In the genomic region with DNA sequence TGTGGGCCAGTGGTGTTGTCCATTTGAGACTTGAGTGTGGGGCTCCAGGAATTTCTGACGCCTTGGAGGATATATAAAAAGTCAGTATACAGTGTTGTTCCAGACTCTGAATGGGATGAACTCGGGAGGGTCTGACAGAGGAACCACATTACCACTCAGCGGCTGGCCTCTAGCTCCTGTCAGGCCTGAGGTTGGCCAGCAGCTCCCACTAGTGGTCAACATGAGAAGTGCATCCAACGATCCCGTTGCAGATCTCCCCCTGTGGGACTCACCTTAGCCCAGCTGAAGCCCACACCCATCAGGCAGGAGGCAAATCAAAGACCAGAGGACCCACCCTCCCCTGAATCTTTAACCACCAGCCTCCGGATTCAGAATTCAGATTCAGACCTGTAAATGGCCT, we compare ENCODE assay signal across 8 mouse cellular contexts. TPM values are rescaled to one million over a fixed set of nuclear protein-coding genes. Genes with fewer than 3 reads are reported as not detected.
A peak's percentile ranks its signal among the peaks of the same experiment; 100 is the strongest.
DNase-seq lines count a peak whose midpoint lies in the region; ATAC-seq and TF ChIP-seq lines count a peak whose summit lies in the region.

No protein-coding gene starts in this region.

- H3K36me3 ChIP-seq in C2C12 (ENCODE audit: control insufficient read depth, insufficient read depth), result no peaks in the 10 kb centered on the region
- no peaks in the 10 kb centered on the region for H3K36me3 ChIP-seq in embryonic facial prominence, embryonic 10.5 days (replicated peaks)
- H3K36me3 ChIP-seq in heart, embryonic 10.5 days, result no peaks in the 10 kb centered on the region
- no peaks in the 10 kb centered on the region for H3K36me3 ChIP-seq in kidney, embryonic 15.5 days
- H3K36me3 ChIP-seq in liver, embryonic 11.5 days (ENCODE audit: control insufficient read depth, insufficient read depth, low read length), result no peaks in the 10 kb centered on the region
- no peaks in the 10 kb centered on the region for H3K36me3 ChIP-seq in stomach, embryonic 14.5 days (ENCODE audit: control insufficient read depth, insufficient read depth, low read length)

- ATAC-seq in kidney, embryonic 15.5 days (replicated peaks; ENCODE audit: low FRiP score), result 0 out of 2 replicates have a peak, but pooled peaks have one; percentile 6
- ATAC-seq in liver, embryonic 11.5 days (replicated peaks; ENCODE audit: low FRiP score), result peak; percentile 48; the same call in 1 of the 2 replicates
- ATAC-seq in stomach, embryonic 14.5 days (ENCODE audit: insufficient number of reproducible peaks, insufficient read depth, low FRiP score, low read depth), result peak; percentile 54; the same call in 1 of the 2 replicates

- H3K4me2 ChIP-seq in kidney, embryonic 15.5 days, result no peak overlapping the region
- no peak overlapping the region for H3K4me2 ChIP-seq in liver, embryonic 11.5 days
- no peak overlapping the region for H3K4me2 ChIP-seq in stomach, embryonic 14.5 days (replicated peaks; ENCODE audit: low read depth, low read length)

- H3K79me2 ChIP-seq in C2C12 (ENCODE audit: control insufficient read depth, insufficient read depth), result no peaks in the 10 kb centered on the region

- no peaks in the 10 kb centered on the region for H3K79me3 ChIP-seq in C2C12 (ENCODE audit: low read depth)

- DNase-seq in adrenal gland, postnatal 36 days, result peak; percentile 76 to 77
- DNase-seq in embryonic facial prominence, embryonic 10.5 days (ENCODE audit: low spot score), result peak; percentile 82
- DNase-seq in heart, embryonic 10.5 days (ENCODE audit: low spot score), result peak; percentile 89
- DNase-seq in liver, embryonic 11.5 days (ENCODE audit: low spot score), result peak; percentile 68
- DNase-seq in neural tube, embryonic 10.5 days (ENCODE audit: extremely low spot score, low spot score), result peak; percentile 84

- WGBS in embryonic facial prominence, embryonic 10.5 days, result under 1% methylated on average over 6 of the region's 6 CpGs
- 1% methylated on average over 6 of the region's 6 CpGs for WGBS in heart, embryonic 10.5 days
- WGBS in kidney, embryonic 15.5 days, result 0% methylated on average over 6 of the region's 6 CpGs
- WGBS in liver, embryonic 11.5 days, result 0% methylated on average over 6 of the region's 6 CpGs
- WGBS in stomach, embryonic 14.5 days, result 3% methylated on average over 6 of the region's 6 CpGs

- no peaks in the 10 kb centered on the region for H3K27me3 ChIP-seq in C2C12 (ENCODE audit: control insufficient read depth, insufficient read depth, insufficient read length)
- peaks cover 84% of the 10 kb centered on the region for H3K27me3 ChIP-seq in embryonic facial prominence, embryonic 10.5 days (replicated peaks; ENCODE audit: low read depth, poor library complexity, severe bottlenecking)
- H3K27me3 ChIP-seq in heart, embryonic 10.5 days (ENCODE audit: insufficient read depth, poor library complexity, severe bottlenecking), result peaks cover 95% of the 10 kb centered on the region
- peaks cover 97% of the 10 kb centered on the region for H3K27me3 ChIP-seq in kidney, embryonic 15.5 days
- H3K27me3 ChIP-seq in liver, embryonic 11.5 days (replicated peaks; ENCODE audit: control insufficient read depth, insufficient read depth, low read length), result peaks cover 55% of the 10 kb centered on the region
- H3K27me3 ChIP-seq in stomach, embryonic 14.5 days (ENCODE audit: control insufficient read depth, insufficient read depth, low read length), result peaks cover 34% of the 10 kb centered on the region

- H3ac ChIP-seq in C2C12 (ENCODE audit: control insufficient read depth, insufficient read length, low read depth), result no peak overlapping the region

- H3K9me3 ChIP-seq in embryonic facial prominence, embryonic 10.5 days, result no peaks in the 10 kb centered on the region
- no peaks in the 10 kb centered on the region for H3K9me3 ChIP-seq in heart, embryonic 10.5 days
- no peaks in the 10 kb centered on the region for H3K9me3 ChIP-seq in kidney, embryonic 15.5 days (replicated peaks)
- H3K9me3 ChIP-seq in liver, embryonic 11.5 days (ENCODE audit: control insufficient read depth, low read length), result no peaks in the 10 kb centered on the region
- no peaks in the 10 kb centered on the region for H3K9me3 ChIP-seq in stomach, embryonic 14.5 days (ENCODE audit: control insufficient read depth, low read depth, low read length)

- TF ChIP-seq CTCF in C2C12 (IDR thresholded peaks at IDR 0.05; ENCODE audit: control insufficient read depth, insufficient read depth, insufficient read length), result peak; percentile 68

- peaks cover 24% of the 10 kb centered on the region for H3K4me1 ChIP-seq in embryonic facial prominence, embryonic 10.5 days
- peaks cover 46% of the 10 kb centered on the region for H3K4me1 ChIP-seq in heart, embryonic 10.5 days
- H3K4me1 ChIP-seq in kidney, embryonic 15.5 days, result peaks cover 15% of the 10 kb centered on the region
- 0 out of 2 replicates have a peak, but pooled peaks cover 6% of the 10 kb centered on the region for H3K4me1 ChIP-seq in liver, embryonic 11.5 days (replicated peaks; ENCODE audit: control insufficient read depth, insufficient read depth, low read length)
- H3K4me1 ChIP-seq in stomach, embryonic 14.5 days (ENCODE audit: control insufficient read depth, insufficient read depth, low read length), result no peaks in the 10 kb centered on the region

- no peak overlapping the region for H3K4me3 ChIP-seq in C2C12 (ENCODE audit: insufficient read depth, poor library complexity, severe bottlenecking)
- no peak overlapping the region for H3K4me3 ChIP-seq in embryonic facial prominence, embryonic 10.5 days
- H3K4me3 ChIP-seq in heart, embryonic 10.5 days, result no peak overlapping the region
- H3K4me3 ChIP-seq in kidney, embryonic 15.5 days (replicated peaks), result no peak overlapping the region
- no peak overlapping the region for H3K4me3 ChIP-seq in liver, embryonic 11.5 days (ENCODE audit: low read depth, low read length)
- no peak overlapping the region for H3K4me3 ChIP-seq in stomach, embryonic 14.5 days (ENCODE audit: low read depth, low read length)

- H3K9ac ChIP-seq in kidney, embryonic 15.5 days, result no peak overlapping the region
- no peak overlapping the region for H3K9ac ChIP-seq in liver, embryonic 11.5 days (ENCODE audit: low read depth, low read length)
- H3K9ac ChIP-seq in stomach, embryonic 14.5 days (replicated peaks; ENCODE audit: low read depth, low read length), result no peak overlapping the region

- no peak overlapping the region for H3K27ac ChIP-seq in embryonic facial prominence, embryonic 10.5 days (replicated peaks)
- H3K27ac ChIP-seq in heart, embryonic 10.5 days, result no peak overlapping the region
- no peak overlapping the region for H3K27ac ChIP-seq in kidney, embryonic 15.5 days
- no peak overlapping the region for H3K27ac ChIP-seq in liver, embryonic 11.5 days (ENCODE audit: low read depth, low read length)
- H3K27ac ChIP-seq in stomach, embryonic 14.5 days (ENCODE audit: low read length), result no peak overlapping the region

TF ChIP-seq in C2C12, 6 proteins besides CTCF, POLR2A, EP300 and RAD21:
- no peak for TF ChIP-seq USF1 (IDR thresholded peaks at IDR 0.05; ENCODE audit: low read depth)
- TF ChIP-seq MYOG (IDR thresholded peaks at IDR 0.05; ENCODE audit: control insufficient read depth, extremely low read depth, insufficient read length), result no peak
- no peak for TF ChIP-seq MAX (IDR thresholded peaks at IDR 0.05)
- no peak for TF ChIP-seq CEBPB (IDR thresholded peaks at IDR 0.05; ENCODE audit: low read depth)
- no peak for TF ChIP-seq FOSL1 (IDR thresholded peaks at IDR 0.05; ENCODE audit: insufficient read depth, low read length, poor library complexity, severe bottlenecking)
- TF ChIP-seq MYOD1 (IDR thresholded peaks at IDR 0.05; ENCODE audit: control insufficient read depth, insufficient read length, low read depth), result no peak

RNA-seq across cellular contexts. Expression of a gene that starts 1.9 kb away (rescaled TPM):
- 13.6 TPM for polyA plus RNA-seq in C2C12 (2012; fragmentation: generic; extraction: Trizol)
- under 1 TPM; 0.10 TPM for total RNA-seq in adrenal gland, postnatal 36 days (2021)
- polyA plus RNA-seq in embryonic facial prominence, embryonic 10.5 days (2016; fragmentation: Nextera tagmentation; extraction: Ambion mirVana), result 1.2 and 1.5 TPM in 2 replicates
- 8.2 and 18.0 TPM in 2 replicates for polyA plus RNA-seq in heart, embryonic 10.5 days (2016; fragmentation: Nextera tagmentation; extraction: Ambion mirVana)
- polyA plus RNA-seq in kidney, embryonic 15.5 days (2015; fragmentation: Nextera tagmentation; extraction: Ambion mirVana), result 0.19 and 0.32 TPM in 2 replicates
- polyA plus RNA-seq in liver, embryonic 11.5 days (2014; fragmentation: Nextera tagmentation; extraction: Ambion mirVana), result 0.22 TPM in 1 of 2 replicates, not detected in the other
- 0.10 and 0.25 TPM in 2 replicates for polyA plus RNA-seq in stomach, embryonic 14.5 days (2014; fragmentation: Nextera tagmentation; extraction: Ambion mirVana)
